Mouse (Mus musculus): Measurements from ENCODE around the gene Uqcrq.
A peak's percentile ranks its signal among the peaks of the same experiment; 100 is the strongest.
"Not testable (repeated sequence)": the region's sequence is repeated elsewhere in the genome, so short reads cannot be mapped to it uniquely, and the experiment has no call there.

Uqcrq gene

DNA sequence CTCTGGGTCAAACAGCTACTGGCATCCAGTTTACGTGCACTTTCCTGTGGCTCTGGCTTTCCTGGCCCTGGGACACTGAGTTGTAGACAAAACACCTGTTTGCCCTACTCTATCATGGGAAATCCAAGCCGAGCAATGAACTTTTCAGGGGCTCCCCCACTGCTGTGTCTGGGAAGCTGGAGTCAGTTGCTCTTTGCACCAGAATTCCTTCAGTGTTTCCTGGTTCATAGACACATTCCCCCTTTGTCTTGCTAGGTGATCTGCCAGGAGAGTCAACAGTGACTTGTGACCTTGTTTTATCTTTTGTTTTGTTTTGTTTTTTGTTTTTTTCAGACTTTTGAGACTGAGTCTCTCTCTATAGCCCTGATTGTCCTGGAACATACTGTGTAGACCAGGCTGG, 20.7 kb upstream of the Uqcrq start:
- no peak for DNase-seq (ENCODE audit: low spot score in 2 of 2)

- DNase-seq (ENCODE audit: low spot score in 2 of 2): no peak
Measured at GRCm38 (mm10) chr11:53450070-53450705, 19.6 kb upstream of the Uqcrq start.

DNA sequence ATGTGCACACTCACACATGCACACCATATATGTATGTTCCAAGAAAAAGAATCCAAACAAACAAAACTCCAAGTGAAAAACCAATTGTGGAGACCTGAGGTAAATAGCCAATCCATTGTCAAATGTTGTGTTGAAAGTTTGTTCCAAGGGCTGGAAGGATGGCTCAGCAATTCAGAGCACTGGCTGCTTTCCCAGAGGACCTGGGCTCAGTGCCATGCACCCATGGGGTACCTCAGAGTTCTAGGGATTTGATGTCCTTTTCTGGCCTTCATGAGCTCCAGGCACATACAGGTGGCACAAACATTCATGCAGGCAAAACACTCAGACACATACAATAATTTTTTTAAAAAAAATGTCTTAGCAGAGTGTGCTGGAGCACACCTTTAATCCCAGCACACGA, 17.9 kb upstream of the Uqcrq start:
- no peak for DNase-seq (ENCODE audit: low spot score in 2 of 2)

- no peak for DNase-seq (ENCODE audit: low spot score in 2 of 2)
Measured at GRCm38 (mm10) chr11:53447996-53448395, 17.4 kb upstream of the Uqcrq start.

DNA sequence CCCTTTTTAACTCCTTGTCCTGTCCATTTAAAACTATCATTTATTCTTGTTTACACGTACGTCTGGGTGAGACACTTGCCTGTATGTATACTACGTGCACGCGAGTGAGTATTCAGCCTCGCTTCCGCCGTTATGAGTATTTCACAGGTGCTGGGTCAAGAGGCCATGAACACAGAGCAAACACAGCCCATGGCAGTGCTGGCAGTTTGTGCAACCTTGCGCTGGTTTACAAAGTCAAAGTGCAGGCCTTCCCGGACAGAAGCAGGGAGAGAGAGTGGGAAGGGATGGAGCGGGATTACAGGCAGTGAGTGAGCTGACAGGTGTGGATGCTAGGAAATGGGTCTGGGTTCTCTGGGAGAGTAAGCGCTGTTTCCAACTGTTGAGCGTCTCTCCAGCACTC, 15.6 kb upstream of the Uqcrq start:
- no peak for DNase-seq (ENCODE audit: low spot score in 2 of 2)

- no peak for DNase-seq (ENCODE audit: low spot score in 2 of 2)
Measured at GRCm38 (mm10) chr11:53445562-53445961, 14.9 kb upstream of the Uqcrq start.

DNA sequence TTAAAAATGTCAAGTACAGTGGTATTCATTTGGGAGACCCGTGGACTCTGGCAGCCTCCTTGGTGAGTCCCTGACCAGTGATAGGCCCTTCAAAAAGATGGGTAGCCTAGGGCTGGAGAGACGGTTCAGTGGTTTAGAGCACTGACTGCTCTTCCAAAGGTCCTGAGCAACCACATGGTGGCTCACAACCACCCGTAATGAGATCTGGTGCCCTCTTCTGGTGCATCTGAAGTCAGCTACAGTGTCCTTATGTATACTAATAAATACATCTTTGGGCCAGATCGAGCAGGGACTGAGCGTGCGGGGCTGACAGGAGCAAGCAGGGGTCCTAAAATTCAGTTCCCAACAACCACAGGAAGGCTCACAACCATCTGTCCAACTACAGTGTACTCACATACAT, 13.2 kb upstream of the Uqcrq start:
- DNase-seq (ENCODE audit: low spot score in 2 of 2): no peak

GRCm38 (mm10) chr11:53441921-53442320, 11.3 kb upstream of the Uqcrq start:
- no peak for DNase-seq (ENCODE audit: low spot score in 2 of 2)

DNA sequence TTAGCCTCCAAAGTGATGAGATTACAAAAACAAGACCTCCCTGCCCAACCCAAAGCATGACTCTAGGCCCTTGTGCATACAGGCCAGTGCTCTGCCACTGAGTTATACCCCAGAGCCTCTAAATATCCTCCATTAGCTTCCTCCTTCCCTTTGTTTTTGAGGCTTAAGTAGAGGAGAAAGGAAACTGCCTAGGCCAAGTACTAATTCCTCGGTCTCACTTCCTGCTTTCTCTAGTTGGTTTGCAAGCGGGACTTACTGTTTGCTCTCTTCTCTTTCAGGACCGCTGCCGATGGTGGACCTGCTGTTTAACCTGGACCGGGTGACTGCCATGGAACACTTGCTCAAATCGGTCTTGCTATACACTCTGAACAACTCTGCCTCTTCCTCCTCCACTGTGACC, 5.7 kb upstream of the Uqcrq start:
- no peak for DNase-seq (ENCODE audit: low spot score in 2 of 2)

DNA sequence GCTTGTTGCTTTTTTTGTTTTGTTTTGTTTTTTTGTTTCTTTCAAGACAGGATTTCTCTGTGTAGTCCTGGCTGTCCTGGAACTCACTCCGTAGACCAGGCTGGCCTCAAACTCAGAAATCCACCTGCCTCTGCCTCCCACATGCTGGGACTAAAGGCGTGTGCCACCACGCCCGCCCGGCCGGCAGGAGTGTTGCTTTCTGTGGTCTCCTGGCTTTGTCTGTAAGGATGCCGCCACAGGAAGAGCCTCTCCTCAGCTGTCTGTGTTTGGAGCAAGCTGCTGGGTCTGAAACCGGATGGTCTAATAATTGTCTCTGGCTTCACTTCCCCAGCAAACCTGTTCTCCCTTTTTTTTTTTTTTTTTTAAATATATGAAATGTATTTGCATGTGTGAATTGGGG, 4.9 kb upstream of the Uqcrq start:
- DNase-seq (ENCODE audit: low spot score in 2 of 2): no peak

- DNase-seq (ENCODE audit: low spot score in 2 of 2): no peak
Measured at GRCm38 (mm10) chr11:53433057-53433456, 2.4 kb upstream of the Uqcrq start.

DNA sequence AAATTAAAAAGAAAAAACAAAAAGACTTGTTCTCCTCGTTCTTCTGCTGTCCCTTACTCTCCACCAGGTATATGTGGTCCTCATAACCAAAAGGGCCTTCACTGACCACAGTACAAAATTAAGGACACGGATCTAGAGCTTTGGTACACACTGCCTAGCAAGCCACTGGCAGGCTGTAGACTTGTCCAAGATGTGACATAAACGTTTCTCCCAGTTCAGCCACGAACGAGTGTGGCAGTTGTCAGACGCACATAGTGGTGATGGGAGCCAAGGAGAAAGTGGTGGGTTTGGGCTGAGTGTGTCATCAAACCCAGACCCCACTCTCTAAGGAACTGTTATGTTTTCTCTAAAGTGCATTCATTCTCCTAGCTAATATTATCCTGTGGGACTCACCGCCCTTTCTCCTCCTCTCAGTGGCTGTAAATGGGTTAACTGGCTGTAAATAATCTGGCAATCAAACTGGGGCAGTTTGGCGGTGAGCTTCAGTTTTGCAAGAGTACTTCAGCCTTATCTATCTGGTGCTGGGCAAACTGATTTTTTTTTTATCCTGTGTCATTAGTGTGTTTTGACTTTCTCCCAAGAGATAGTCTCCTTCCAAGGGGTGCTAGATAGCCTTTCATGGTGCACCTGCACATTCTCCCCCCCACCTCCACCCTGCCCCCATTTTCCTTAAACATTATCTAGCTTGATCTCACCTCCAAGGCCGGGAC, 871 bp upstream of the Uqcrq start:
- no peak for DNase-seq (ENCODE audit: low spot score in 2 of 2)

- DNase-seq (ENCODE audit: low spot score in 2 of 2): no peak
Measured at GRCm38 (mm10) chr11:53430300-53430669, 346 bp downstream of the Uqcrq start.

DNA sequence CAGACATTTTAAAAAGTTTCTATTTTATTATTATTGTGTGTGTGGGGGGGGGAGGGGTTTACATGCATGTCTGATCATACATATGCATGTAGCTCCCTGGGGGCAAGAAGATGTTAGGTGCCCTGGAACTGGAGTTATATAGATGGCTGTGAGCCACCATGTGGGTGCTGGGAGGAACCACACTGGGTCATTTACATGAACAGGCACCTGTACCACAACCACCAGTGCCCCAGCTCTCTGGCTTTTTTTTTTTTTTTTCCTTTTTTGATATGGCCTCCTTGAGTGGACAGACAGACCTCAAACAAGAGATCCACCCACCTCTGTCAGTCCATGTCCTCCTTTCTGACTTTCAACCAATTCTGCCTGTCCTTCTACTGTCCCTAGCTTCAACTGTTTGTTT, 1.4 kb downstream of the Uqcrq start:
- DNase-seq (ENCODE audit: low spot score in 2 of 2): no peak

- DNase-seq (ENCODE audit: low spot score in 2 of 2): no peak
Measured at GRCm38 (mm10) chr11:53428716-53429057, 1.9 kb downstream of the Uqcrq start.

- no peak for DNase-seq (ENCODE audit: low spot score in 2 of 2)
Measured at GRCm38 (mm10) chr11:53427993-53428715, 2.5 kb downstream of the Uqcrq start.

DNA sequence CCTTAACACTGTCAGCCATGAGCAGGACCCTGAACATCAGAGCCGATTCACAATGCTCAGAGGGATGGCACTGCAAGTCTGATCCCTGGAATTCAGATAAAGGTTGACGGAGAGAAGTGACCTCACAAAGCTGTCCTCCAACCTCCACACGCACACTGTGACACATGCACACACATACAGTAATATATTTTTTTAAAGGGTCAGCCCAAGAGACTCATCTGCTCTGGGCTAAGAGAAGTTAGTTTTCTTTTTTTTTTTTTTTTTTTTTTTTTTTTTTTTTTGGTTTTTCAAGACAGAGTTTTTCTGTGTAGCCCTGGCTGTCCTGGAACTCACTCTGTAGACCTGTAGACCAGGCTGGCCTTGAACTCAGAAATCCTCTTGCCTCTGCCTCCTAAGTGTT, 3.7 kb downstream of the Uqcrq start:
- not testable (repeated sequence) for DNase-seq (ENCODE audit: low spot score in 2 of 2)

- DNase-seq (ENCODE audit: low spot score in 2 of 2): no peak
Measured at GRCm38 (mm10) chr11:53425711-53426255, 4.8 kb downstream of the Uqcrq start.

DNA sequence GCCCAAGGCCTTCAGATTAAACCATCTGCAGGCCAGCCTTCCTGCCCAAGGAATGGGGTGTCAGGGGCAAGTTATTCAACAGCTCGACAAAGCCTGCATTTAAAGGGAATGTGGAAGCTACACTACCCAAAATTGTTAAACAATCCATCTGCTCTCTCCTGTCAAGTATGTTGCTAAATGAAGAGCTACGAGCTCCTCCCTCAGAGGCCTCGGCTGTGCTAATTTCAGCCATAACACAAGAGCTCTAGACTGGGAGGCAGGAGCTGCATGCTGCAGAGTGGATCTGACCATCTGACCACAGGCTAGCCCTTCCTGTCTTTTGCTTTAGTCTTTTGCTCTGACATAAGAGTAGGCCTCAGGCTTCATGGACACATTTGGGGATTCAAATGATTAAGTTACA, 5.4 kb downstream of the Uqcrq start:
- no peak for DNase-seq (ENCODE audit: low spot score in 2 of 2)

DNA sequence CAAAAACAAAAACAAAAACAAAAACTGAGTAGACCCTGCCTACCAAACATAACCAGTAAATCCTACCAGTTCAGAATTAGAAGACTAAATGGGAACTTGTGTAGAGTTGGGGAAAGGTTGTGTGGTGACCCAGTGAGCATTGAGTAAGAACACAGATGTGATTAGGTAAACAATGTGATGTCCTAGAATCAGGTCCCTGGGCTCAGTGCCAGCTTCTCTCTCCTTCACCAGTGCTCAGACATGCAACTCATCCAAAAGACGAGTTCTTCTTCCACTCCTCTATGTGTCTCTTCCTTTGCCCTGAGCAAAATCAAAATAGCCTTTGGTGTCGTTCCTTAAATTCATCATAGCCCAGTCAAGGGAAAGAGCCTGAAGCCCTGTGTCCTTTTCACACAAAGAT, 5.8 kb downstream of the Uqcrq start:
- DNase-seq (ENCODE audit: low spot score in 2 of 2): peak; percentile 58 to 70

DNA sequence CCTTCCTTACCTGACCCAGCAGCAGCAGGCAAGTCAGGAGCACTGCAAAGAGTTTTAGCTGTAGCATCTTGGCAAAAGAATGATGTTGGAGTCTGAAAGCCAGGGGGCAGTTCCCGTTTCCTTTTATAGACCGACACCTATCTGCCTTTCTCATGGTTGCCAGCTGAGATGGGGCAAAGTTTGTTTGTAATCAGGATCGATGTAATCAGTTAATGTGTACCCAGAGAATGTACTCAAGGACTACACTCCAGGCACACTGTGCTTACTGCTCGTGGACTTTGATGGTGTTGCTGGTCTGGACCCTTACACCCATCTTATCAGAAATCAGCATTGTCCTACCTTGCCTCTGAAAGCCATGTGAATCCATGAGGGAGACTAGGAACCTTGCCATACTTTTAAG, 7.6 kb downstream of the Uqcrq start, which contains the start of gene Leap2:
Leap2 (minus strand) TSS at position 135 of the 400 bp plus-strand sequence.
- no peak for DNase-seq (ENCODE audit: low spot score in 2 of 2)

DNA sequence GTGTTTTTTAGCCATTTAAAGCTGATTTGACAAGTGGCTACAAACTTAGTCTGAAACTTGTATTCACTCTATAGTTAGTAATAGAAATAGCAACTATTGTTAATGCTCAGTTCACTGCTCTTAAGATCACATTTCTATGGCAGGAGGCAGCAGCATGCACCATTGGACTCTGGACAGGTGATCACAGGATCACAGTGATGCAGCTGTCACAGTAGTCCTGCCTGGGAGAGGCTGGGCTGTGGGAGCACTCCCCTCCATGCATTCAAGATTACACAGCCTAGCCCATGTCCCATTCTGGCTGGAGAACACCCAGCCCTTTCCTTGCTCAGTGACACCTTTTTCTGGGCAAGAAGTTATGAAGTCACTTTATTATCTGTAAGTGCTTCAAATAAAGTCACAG, 12.6 kb downstream of the Uqcrq start:
- DNase-seq (ENCODE audit: low spot score in 2 of 2): no peak

- DNase-seq (ENCODE audit: low spot score in 2 of 2): no peak
Measured at GRCm38 (mm10) chr11:53413871-53414270, 16.8 kb downstream of the Uqcrq start.
